Mouse (Mus musculus): Measurements from ENCODE around the gene Ctsh.

GRCm38 (mm10) chr9:90087906-90088485, 34.0 kb downstream of the Ctsh start:
- TF ChIP-seq CTCF (IDR thresholded peaks at IDR 0.05; ENCODE audit: low read depth, low read length) (no peak), POLR2A (IDR thresholded peaks at IDR 0.05; ENCODE audit: borderline replicate concordance, low read depth, low read length) (no peak)

All from bone marrow macrophage, adult 2 months (primary cell).